Mouse (Mus musculus): ENCODE data around the gene Hltf. TPM values are rescaled to one million over a fixed set of nuclear protein-coding genes. Genes with fewer than 3 reads are reported as not detected.
A peak's percentile ranks its signal among the peaks of the same experiment; 100 is the strongest.

The Hltf gene
- total RNA-seq, 2 experiments from 2014 or later: 15.6 to 17.7 TPM

- intact Hi-C loops (cut with DNase I): no loop called here
- DNase-seq (ENCODE audit: extremely low spot score in 1 of 2, low spot score in 2 of 2): no peak
These were observed 83.6 kb downstream of the Hltf start for GRCm38 (mm10) chr3:20141240-20141639.

GRCm38 (mm10) chr3:20141679-20142078 lies 84.1 kb downstream of the Hltf start:
- no peak for DNase-seq (ENCODE audit: extremely low spot score in 1 of 2, low spot score in 2 of 2)
- intact Hi-C loops (cut with DNase I): no loop called here

DNA sequence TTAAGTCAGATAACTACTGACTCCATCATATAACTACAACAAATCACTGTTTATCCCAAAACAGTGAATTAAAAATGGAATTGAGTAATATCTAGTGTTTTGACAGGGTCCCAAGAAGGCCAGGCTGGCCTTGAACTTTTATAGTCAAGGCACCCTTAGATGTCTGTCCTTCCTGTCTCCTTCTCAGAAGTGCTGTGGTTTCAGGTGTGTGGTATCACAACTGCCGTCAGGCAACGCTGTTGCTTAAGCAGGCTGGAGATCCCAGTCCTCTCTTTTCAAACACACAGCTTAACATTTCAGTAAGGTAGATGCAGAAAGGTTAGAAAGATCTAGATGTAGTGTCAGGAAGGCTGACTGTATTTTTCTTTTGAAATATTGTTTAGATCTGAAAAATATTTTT lies 84.5 kb downstream of the Hltf start:
- intact Hi-C loops (cut with DNase I): no loop called here
- no peak for DNase-seq (ENCODE audit: extremely low spot score in 1 of 2, low spot score in 2 of 2)

DNA sequence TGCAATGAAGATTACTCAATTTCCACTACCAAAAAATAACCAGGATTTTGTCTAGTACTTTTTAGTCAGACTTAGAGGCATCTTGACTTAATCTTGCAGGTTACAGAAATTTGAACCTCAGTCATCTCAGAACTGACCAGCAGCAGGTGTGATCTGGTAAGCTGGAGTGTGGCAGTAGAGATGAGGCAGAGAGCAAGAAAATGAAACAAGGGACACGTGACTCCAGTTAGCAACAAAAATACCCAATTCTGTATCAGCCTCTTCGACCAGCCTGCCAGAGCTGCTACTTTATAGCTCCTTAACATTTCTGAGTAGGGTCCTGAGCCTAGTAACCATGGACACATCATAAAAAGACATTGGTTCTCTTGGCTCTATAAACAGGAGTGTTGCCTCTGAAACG lies 85.0 kb downstream of the Hltf start:
- intact Hi-C loops (cut with DNase I): no loop called here
- DNase-seq (ENCODE audit: extremely low spot score in 1 of 2, low spot score in 2 of 2): no peak

DNA sequence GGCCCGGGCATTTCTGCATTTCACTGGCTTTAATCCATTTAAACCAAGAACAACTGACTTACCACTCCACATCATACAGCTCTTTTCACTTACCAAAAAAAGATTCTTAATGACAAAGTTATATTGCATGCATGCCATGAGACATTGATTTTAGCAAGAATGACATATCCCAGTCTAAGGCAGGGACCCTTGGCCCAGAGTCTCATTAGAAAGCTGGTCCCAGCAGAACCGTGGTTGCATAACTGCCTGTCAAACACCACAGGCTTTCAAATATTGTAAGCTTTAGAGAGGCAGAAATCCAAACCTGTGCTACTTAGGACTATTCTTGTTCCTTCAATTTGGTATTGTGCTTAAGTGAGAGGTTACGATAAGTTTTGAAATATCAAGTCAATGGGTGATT lies 86.1 kb downstream of the Hltf start:
- DNase-seq (ENCODE audit: extremely low spot score in 1 of 2, low spot score in 2 of 2): no peak
- intact Hi-C loops (cut with DNase I): no loop called here

GRCm38 (mm10) chr3:20144401-20144800 lies 86.8 kb downstream of the Hltf start:
- intact Hi-C loops (cut with DNase I): no loop called here
- DNase-seq (ENCODE audit: extremely low spot score in 1 of 2, low spot score in 2 of 2): no peak

GRCm38 (mm10) chr3:20145696-20146113 lies 88.1 kb downstream of the Hltf start:
- intact Hi-C loops (cut with DNase I): no loop called here
- no peak for DNase-seq (ENCODE audit: extremely low spot score in 1 of 2, low spot score in 2 of 2)

GRCm38 (mm10) chr3:20146884-20147395 lies 89.3 kb downstream of the Hltf start:
- intact Hi-C loops (cut with DNase I): no loop called here
- DNase-seq (ENCODE audit: extremely low spot score in 1 of 2, low spot score in 2 of 2): no peak

DNA sequence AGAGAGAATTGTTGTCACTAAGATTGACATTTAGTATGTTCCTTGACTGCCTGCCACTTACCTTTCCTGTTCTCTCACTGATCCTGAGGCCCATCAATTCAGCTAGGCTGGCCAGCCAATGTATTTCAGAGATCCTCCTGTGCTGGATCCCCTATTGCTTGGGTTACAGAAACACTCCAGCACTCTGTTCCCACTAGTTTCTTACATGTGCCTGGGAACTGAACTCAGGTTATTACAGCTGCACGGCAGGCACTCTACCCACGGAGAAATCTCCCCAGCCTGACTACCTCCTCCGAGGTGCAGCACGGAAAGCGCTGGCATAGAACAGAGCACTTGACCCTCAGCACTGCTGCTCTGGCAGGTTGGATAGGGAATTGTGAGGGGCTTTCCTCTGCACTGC lies 90.0 kb downstream of the Hltf start:
- intact Hi-C loops (cut with DNase I): no loop called here
- DNase-seq (ENCODE audit: extremely low spot score in 1 of 2, low spot score in 2 of 2): no peak

DNA sequence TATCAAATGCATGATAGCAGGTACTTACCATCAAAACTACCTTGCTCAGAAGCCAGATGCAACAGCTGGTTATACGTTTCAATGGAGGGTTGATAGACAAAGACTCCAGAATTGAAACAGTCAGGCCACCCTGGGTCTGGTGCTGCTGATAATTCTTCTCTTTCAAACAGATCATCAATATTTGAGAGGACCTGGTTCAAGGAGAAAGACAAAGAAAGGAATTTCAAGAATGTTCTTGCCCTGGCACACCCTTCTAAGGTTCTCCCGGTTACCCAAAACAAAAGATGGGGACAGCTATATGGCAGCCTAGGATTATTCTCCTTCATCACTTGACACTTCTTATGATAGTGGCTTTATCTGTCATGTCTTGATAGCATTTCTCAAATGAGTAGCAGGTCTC lies 92.9 kb downstream of the Hltf start:
- intact Hi-C loops (cut with DNase I): no loop called here

DNA sequence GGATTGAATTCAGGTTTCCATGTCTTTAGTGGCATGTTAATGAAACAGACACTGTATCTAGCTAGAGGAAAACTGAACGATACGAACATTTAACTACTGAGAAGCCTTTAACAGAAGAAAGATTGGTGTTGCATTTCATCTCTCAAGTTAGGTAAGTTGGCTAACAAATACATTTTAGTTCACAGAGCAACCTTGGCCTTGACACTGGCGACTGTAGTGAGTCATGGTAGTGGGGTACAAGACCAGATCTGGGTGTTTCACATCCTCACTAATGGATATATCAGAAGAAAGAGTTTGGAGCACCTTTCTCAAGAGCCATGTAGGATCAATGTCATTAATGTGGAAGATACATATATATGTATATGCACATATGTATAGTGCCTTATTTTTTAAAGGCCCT lies 94.0 kb downstream of the Hltf start:
- intact Hi-C loops (cut with DNase I): no loop called here
- no peak for DNase-seq (ENCODE audit: extremely low spot score in 1 of 2, low spot score in 2 of 2)

More for the DNA sequence above, 92.9 kb downstream of the Hltf start:
- DNase-seq (ENCODE audit: extremely low spot score in 1 of 2, low spot score in 2 of 2): no peak

- peak in 1 of 2 experiments; percentile 67 for DNase-seq (ENCODE audit: extremely low spot score in 1 of 2, low spot score in 2 of 2)
- intact Hi-C loops (cut with DNase I): no loop called here
These were observed 97.1 kb downstream of the Hltf start, which contains the start of gene Gyg for GRCm38 (mm10) chr3:20154531-20155367. TSS of gene Gyg (minus strand) at chr3:20155317.

DNA sequence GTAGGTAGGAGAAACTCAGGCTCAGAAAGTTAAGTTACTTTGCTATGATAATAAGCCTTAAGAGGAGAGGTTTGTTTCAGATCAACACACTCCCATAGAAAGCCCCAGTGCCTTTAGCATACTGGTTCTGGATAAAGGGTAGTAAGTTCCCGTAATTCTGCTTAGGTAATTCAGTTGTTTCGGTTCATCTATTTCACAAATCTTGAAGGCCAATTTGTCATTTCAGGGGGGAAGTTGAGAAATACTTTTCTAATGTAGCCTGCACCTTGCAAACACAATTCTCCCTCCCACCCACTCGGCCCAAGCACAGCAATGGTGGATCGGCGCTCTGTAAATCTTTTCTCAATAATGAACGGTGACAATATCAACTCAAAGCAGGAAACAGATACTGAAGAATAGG lies 97.9 kb downstream of the Hltf start:
- intact Hi-C loops (cut with DNase I): no loop called here
- no peak for DNase-seq (ENCODE audit: extremely low spot score in 1 of 2, low spot score in 2 of 2)

GRCm38 (mm10) chr3:20167487-20167886 lies 109.9 kb downstream of the Hltf start:
- no peak for DNase-seq (ENCODE audit: extremely low spot score in 1 of 2, low spot score in 2 of 2)
- intact Hi-C loops (cut with DNase I): no loop called here

Other genes with a start within 250 kb of the Hltf start
- 1 to 10 TPM; 4.8 to 6.7 TPM for gene Cp, start 100.8 kb upstream of the Hltf start, total RNA-seq (2021)
- 10 to 100 TPM; 20.0 to 20.5 TPM for gene Hps3, start 22.5 kb upstream of the Hltf start, total RNA-seq (2021)
- gene Gyg, start 97.5 kb downstream of the Hltf start, total RNA-seq (2021): 10 to 100 TPM; 49.8 to 49.9 TPM
- under 1 TPM; 0.30 to 0.32 TPM for gene Cpa3, start 184.4 kb downstream of the Hltf start, total RNA-seq (2021)
- gene Cpb1, start 217.9 kb downstream of the Hltf start, total RNA-seq (2021): under 1 TPM in 1 of 2 experiments, not detected in 1; 0.17 TPM

Data from left cerebral cortex, postnatal 10 days (tissue).